Mouse (Mus musculus) embryonic fibroblast, embryonic 13.5 days (primary cell): Measurements from ENCODE around the gene Nrxn1.

Source experiments
- CTCF ChIP-seq: IDR thresholded peaks from 2 replicates; pipeline ENCODE4 v1.5.1; 2011; ENCODE audit warnings: mild to moderate bottlenecking, control low read depth, low read length, moderate library complexity, borderline replicate concordance; ENCODE audit not compliant: insufficient read depth
- POLR2A ChIP-seq: IDR thresholded peaks from 2 replicates; pipeline ENCODE4 v1.6.1; 2011; ENCODE audit warnings: low read depth, mild to moderate bottlenecking, control low read depth, low read length, moderate library complexity

- TF ChIP-seq POLR2A (no peak), CTCF (no peak)
Measured at GRCm38 (mm10) chr17:90891711-90892110, 201.2 kb downstream of the Nrxn1 start.
